Mouse (Mus musculus) adrenal gland, postnatal 14 days (tissue): ENCODE results near the gene Crabp2. TPM values are rescaled to one million over a fixed set of nuclear protein-coding genes. Genes with fewer than 3 reads are reported as not detected.

Experiments used
- DNase-seq: peaks from one replicate; pipeline ENCODE4 v3.0.0; 2021; ENCODE audit warnings: mixed read lengths
- total RNA-seq: library from RNA; stranded (reverse); gene quantifications from 2 replicates; pipeline ENCODE4 v1.2.3, GENCODE M21; 2021

Crabp2 gene
- total RNA-seq, 1 experiment from 2014 or later, result not detected

DNA sequence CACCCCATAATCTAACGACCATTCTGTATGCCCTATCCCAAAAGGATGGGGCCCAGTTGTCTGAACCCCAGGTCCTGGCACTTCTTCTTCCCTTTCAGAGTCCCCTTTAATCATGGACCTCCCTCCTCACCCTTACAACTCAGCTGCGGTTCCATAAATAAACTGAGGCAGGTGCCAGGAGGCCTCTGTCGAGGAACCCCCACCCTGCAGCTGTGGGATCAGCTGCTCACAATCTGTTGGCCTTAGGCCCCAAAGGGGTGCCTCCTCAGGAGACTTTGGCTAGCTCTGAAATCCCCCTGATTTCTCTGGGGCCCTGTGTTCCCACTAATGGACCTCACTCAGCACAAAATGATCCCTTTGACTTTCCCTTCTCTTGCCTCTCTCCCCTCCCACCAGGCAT is 35.6 kb downstream of the Crabp2 start:
- DNase-seq, result no peak

DNA sequence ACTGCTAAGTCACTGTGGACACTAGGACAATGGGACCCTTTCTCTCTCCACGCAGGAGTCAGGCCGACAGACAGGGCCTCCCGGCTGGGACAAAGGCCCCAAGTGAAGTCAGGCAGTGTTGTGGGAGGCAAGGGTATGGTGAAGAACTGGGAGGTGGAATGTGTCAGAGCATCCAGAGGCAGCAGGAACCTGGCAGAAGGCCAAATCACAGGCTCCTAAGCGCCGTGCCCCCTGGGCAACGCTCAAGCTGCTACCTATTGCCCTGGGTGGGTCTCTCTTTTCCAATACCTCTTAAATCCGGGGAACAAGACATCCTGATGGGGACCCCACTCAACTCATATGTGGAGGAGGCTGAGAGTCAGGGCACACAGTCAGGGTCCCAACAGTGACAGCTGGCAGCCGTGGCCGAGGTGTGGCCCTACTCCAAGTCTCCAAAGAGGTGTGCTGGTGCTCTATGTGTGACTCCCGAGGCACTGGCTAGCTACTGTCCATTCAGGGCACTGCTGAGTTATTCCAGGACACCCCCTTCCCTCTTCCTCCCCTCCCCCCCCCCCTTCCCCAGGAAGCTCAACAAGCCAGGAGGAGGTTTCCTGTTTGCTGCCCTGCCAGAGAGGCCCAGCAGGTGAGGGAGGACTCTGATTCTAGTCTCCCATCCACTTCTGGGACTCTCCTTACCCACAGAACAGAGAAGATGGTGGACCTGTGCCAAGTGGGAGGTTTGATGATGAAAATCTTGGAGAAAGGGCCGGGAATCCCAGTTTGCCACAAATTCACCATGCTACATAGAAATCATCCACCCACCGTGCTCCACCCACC is 37.2 kb downstream of the Crabp2 start:
- DNase-seq, result no peak

DNA sequence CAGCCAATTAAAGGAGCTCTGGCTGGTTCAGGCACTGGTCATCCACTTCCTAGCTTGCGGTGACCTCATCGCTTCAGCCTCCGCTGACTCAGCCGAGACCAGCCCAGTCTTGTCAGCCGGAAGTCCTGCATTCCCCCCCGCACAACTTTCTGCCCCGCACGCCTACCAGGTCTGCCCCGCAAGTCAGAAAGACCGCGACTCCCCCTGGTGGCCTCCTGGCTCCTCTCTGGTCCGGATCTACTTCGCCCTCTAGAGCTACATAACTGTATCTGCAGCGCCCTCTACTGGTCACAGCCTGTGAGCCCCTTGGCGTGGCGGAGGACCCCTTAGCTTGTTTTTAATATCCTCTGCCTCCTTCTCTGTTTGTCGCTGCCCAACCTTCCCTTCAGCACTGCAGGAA is 38.4 kb downstream of the Crabp2 start:
- peak; percentile 99 for DNase-seq

DNA sequence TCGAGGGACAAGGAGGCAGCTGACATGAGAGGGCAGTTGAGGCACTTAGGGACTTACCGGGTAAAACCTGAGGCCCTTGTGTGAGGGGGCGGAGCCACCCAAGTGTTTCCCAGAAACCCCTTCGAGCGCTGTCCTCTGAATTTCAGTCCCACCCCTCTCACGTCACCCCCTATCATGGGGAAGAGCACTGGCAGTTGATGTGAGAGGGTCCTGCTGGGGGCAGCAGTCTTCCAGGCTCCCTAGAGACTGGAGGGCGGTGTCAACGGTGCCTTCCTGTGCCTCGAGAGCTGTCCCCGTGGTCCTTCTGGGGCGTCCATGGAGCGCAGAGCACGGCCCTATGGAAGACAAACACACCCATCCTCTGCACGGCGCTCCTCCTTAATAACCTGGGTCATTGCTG is 39.2 kb downstream of the Crabp2 start:
- DNase-seq, result peak; percentile 42

DNA sequence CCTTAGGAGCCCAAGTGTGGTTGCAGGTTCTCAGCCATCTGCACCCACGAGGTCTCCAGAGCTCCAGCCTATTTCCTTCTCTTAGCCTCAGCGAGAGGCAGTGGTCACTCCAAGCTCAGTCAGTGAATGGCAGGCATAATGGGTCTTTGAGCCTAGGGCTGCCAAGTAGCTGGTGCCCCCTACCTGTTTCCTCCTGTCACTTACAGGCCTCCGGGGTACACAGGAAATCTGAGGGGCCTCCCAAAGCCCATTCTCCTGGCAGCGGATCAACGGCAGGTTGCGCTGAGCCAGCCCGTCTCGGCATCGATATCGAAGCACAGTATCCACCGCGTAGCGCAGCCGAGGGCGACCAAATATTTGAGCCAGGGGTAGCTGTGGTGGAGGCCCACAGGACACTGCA is 39.6 kb downstream of the Crabp2 start:
- no peak for DNase-seq

DNA sequence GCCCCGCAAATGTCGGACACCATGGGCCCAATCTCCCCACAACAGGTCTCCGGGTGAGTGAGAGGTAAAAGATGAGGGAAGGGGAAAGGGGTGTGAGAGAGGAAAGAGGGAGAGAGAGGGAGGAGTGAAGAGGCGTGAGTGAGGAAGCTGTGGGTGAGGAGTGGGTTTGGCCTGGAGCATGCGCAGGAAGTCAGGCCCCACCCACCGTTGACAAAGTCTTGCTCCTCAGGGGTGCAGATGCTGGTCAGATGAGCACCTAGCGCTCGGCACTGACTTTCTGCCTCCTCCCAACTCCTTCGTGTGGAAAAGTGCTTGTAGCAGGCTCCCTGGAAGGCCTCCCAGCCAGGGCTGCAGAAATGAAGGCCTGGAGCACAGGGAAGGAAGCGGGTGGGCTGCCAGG is 41.5 kb downstream of the Crabp2 start:
- DNase-seq, result no peak

DNA sequence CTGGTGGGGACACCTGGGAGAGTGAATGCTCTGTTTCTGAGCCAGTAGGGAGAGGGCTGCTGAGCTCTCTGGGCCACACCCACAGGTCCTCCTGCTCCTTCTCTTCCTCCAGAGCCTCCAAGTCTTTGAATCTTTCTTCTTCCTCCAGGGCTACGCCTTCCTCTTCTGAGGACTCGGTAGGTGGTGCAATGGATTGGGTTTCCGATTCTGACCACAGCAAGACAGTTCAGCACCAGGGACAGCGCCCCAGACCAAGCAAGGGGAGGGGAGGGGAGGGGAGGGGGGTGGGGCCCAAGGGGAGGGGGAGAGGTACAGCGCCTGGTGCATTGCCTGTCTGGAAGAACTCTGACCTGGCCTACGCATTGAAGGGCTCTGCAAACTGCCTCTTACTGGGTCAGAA is 45.0 kb downstream of the Crabp2 start:
- peak; percentile 78 for DNase-seq

DNA sequence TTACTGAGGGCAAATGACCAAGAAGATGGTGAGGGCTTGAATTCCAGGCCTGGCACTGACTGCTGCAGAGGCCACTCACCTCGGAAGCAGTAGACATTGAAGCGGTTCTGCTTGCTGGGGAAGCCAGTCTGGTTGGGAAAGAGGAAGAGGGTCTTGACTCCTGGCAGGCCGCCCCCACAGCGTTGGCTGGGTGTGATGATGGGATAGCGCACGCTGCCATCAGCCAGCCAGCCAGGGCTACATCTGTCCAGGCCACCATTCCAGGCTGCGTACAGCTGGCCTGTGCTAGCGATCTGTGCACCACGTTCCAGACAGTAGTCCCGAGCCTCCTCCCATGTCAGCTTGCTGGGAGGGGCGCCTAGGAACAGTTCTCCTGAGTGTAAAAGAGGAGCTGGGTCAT is 46.9 kb downstream of the Crabp2 start:
- DNase-seq, result no peak

DNA sequence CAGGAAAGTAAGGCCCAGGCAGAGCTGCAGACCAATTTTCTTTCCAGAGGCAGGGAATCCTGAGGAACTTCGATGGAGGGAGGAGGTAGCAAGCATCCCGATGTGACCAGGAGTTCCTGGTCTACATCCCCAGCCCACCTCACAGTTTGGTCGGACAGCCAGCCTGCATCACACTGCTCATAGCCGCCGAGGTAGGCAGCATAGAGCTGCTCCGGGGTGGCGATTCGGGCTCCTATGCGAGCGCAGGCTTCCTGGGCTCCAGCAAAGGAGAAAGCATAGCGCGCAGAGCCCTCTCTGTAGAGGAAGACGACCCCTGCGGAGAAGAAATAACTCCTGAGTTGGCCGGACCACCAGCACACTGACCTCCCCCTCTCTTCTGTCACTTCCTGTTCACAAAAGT is 47.9 kb downstream of the Crabp2 start:
- no peak for DNase-seq

DNA sequence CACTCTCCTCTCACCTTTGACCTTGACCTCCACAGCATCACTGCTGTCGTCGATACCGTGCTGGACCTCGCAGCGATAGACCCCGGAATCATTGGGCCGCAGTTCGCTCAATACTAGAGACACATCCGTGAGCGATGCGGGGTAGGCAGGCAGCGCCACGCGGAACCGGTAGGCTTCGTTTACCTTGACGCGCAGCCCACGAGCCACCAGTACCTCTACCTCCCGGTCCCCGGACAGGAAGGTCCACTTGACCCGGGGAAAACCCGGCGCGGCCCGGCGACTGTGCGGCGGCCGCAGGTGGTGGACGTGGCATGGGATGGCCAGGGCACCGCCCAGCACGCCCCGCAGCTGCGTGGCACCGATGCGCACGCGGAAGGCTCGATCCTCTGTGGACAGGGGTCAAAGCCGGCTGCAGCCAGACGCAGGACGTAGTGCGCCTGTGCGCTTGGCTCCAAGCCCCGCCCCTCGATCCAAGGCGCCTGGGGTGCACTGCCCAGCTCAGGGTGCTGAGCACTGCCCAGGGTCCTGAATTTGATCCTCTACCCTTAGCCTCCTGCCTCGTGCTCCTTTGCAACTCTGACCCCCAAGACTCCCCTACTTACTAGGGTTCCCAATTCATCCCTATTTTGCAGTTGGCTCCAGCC is 48.6 kb downstream of the Crabp2 start:
- DNase-seq, result peak; percentile 79

DNA sequence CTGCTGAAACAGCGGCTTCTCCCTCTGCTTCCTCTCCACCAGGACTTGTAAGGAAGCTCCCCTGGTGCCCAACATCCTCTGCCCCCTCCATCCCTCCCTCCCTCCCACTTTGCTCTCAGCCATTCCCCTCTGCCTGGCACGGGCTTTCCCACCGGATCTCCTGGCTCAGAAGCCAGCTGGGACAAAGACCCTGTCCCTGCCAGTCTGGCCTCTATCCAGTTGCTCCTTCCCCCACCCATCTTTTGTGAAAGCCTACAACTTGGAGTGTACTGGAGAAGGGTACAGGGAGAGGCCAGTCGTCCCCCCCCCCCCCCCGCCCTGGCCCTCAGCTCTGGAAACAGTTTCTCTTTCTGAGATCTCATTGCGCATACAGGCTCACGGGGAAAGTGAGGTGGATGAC is 50.3 kb downstream of the Crabp2 start:
- DNase-seq, result no peak

DNA sequence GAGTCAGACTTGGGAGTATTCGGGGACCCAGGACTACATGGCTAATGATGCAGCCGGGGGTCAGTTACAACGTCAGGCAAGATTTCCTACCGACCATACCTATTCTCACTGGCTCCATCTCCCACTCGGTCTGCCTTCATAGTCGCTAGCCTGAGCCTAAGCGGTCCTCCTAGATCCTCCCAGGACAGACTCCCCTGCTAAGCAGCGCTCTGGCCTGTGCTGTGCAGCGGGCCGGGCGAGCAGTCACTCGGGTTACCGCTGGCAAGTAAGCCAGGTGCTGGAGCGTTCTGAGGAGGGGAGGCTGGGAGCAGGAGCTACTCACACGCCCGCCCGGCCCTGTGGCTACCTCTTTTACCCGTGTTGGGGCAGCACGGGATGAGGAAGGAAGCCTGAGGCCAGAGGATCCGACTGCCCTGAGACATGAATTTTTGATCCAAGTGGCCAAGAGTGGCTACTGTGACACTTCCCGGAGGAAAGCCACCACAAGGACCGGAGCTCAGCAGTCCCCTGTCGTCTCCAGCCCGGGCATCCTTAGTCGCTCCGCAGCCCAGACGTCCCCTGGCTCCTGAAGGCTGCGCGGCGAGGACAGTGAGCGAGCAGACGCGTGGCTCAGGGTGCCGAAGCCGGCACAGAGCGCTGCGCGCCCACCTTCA is 50.9 kb downstream of the Crabp2 start:
- peak; percentile 37 for DNase-seq

DNA sequence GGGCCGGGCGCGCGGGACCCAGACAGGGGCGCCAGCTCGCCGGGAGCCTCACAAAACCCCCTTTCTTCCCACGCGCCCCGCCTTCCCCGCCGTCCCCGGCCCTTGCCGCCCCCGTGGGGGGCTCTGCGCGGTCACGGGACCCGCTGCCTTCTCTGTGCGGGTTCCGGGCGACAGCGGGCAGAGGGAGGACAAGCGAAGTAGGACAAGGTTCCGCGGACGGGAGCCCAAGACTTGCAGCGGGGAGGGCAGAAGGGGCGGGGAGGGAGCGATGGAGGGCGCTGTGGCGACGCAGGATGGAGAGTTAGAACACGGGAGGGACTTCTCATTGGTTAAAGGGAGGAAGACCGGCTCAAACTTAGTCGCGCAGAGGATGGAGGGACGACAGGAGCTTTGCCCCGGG is 51.7 kb downstream of the Crabp2 start, which contains the start of gene Bcan:
TSS of gene Bcan (minus strand) at position 50 of the 400 bp plus-strand sequence.
- peak; percentile 82 for DNase-seq

DNA sequence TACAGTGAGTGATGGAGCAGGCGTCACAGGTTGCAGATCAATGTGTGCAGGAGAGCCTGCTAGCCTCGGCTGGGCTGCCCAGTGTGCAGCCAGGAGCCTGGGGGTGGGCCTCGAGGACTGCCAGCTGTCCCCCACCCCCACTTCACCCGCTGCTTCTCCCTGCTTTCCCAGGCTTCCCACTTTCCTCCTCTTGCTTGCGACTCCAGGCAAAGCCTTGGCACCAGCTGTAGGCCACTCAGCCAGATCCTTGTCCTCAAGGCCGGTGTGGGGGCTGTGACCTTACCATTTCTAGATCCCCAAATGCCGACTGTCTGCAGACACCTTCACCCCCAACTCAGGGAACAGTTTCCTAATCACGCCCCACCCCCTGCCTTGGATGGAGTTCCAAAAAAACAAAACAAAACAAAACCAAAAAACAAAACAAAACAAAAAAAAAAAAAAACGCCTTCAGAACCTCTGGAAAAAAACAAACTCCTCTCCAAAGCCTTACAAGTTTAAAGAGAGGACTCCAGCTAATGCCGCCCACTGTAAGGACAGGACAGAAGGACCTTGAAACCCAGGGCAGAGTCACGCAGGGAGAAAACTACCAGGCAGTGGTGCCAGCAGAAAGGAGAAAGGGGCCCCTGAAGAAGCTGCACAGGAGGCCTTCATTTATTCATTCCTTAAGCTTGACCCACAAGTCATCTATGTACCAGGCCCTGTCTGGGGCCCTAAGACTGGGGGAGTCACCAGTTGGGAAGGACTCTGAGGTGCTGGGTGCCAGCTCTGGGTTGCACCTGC is 52.5 kb downstream of the Crabp2 start:
- DNase-seq, result peak; percentile 73

DNA sequence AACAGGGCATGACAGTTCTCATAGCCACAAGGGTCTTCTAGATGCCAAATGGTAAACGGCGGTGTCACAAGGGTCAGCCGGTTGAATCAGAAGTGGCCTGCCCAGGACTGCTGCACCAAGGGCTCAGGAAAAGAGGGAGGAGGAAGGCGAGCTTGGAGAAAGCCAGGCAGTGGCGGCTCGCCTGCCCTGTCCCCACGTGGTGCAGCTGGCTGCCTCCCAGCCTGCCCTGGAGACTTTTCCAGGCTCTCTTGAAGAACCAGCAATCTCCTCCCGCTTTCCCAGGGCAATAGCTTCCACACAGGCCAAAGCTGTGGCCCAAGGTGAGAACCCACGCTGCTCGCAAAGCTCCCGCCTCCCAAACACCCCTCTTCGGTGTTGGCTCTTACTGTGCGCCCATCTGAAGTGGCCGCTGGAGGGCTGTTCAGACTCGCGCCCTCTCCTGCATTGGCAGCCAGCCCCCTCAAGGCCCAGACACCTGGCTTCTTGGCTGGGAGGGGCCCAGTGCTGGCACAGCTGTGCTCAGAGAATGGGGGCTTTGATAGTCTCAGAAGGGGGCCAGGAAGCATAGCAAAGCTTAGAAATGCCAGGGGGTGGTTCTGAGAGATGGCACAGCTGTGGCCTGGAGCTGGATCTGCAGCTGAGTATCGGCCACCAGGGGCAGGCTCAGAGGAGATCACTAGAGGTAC is 54.0 kb downstream of the Crabp2 start:
- DNase-seq, result peak; percentile 71

Other genes starting within 250 kb of the Crabp2 start
- gene Lrrc71, start 200.0 kb upstream of the Crabp2 start, total RNA-seq, result 0.56 and 0.60 TPM in 2 replicates
- gene Ntrk1, start 153.5 kb upstream of the Crabp2 start, total RNA-seq, result 4.3 and 14.4 TPM in 2 replicates
- gene Insrr, start 151.7 kb upstream of the Crabp2 start, total RNA-seq, result 0.70 and 2.2 TPM in 2 replicates
- gene Pear1, start 124.4 kb upstream of the Crabp2 start, total RNA-seq, result 29.1 and 36.7 TPM in 2 replicates
- 0.19 and 3.7 TPM in 2 replicates for gene Sh2d2a, start 101.9 kb upstream of the Crabp2 start, total RNA-seq
- gene Prcc, start 63.1 kb upstream of the Crabp2 start, total RNA-seq, result 50.0 and 50.4 TPM in 2 replicates
- 169 and 171 TPM in 2 replicates for gene Hdgf, start 42.3 kb upstream of the Crabp2 start, total RNA-seq
- 115 and 119 TPM in 2 replicates for gene Mrpl24, start 29.2 kb upstream of the Crabp2 start, total RNA-seq
- 22.9 and 23.4 TPM in 2 replicates for gene Isg20l2, start 18.4 kb upstream of the Crabp2 start, total RNA-seq
- gene Rrnad1, start 17.9 kb upstream of the Crabp2 start, total RNA-seq, result 13.9 and 15.6 TPM in 2 replicates
- 14.5 and 23.0 TPM in 2 replicates for gene Nes, start 22.4 kb downstream of the Crabp2 start, total RNA-seq
- 28.5 and 31.5 TPM in 2 replicates for gene Bcan, start 51.6 kb downstream of the Crabp2 start, total RNA-seq
- gene Hapln2, start 78.9 kb downstream of the Crabp2 start, total RNA-seq, result not detected in 2 replicates
- gene Gpatch4, start 94.4 kb downstream of the Crabp2 start, total RNA-seq, result 15.7 and 22.5 TPM in 2 replicates
- 135 and 138 TPM in 2 replicates for gene Naxe, start 109.8 kb downstream of the Crabp2 start, total RNA-seq
- not detected in 2 replicates for gene Ttc24, start 129.6 kb downstream of the Crabp2 start, total RNA-seq
- gene Iqgap3, start 133.3 kb downstream of the Crabp2 start, total RNA-seq, result 7.3 and 8.0 TPM in 2 replicates
- 92.9 and 98.4 TPM in 2 replicates for gene Mef2d, start 193.7 kb downstream of the Crabp2 start, total RNA-seq